Mouse (Mus musculus): Measurements from ENCODE around the gene Isy1. TPM values are rescaled to one million over a fixed set of nuclear protein-coding genes. Genes with fewer than 3 reads are reported as not detected.

Isy1 gene
- polyA plus RNA-seq, 1 experiment, result 38.3 TPM

GRCm38 (mm10) chr6:87807735-87808440 is 30.7 kb downstream of the Isy1 start:
- Histone ChIP-seq H3K4me3 (ENCODE audit: insufficient read depth, low read length) (no peak overlapping the region), H3K27ac (ENCODE audit: insufficient read depth, low read depth, low read length) (no peak overlapping the region; the same call in 1 of the 2 replicates), H3K4me1 (ENCODE audit: control insufficient read depth, insufficient read depth, low read length) (peaks cover 63% of the 10 kb centered on the region)
- TF ChIP-seq POLR2A (IDR thresholded peaks at IDR 0.05; ENCODE audit: borderline replicate concordance, low read depth, low read length) (no peak), CTCF (IDR thresholded peaks at IDR 0.05; ENCODE audit: low read depth, low read length) (no peak)

- peak overlapping the region; percentile 58 for H3K27ac ChIP-seq (ENCODE audit: insufficient read depth, low read depth, low read length)
- peaks cover 64% of the 10 kb centered on the region for H3K4me1 ChIP-seq (ENCODE audit: control insufficient read depth, insufficient read depth, low read length)
- TF ChIP-seq CTCF (IDR thresholded peaks at IDR 0.05; ENCODE audit: low read depth, low read length) (no peak), POLR2A (IDR thresholded peaks at IDR 0.05; ENCODE audit: borderline replicate concordance, low read depth, low read length) (no peak)
- no peak overlapping the region for H3K4me3 ChIP-seq (ENCODE audit: insufficient read depth, low read length)
These were observed 31.7 kb downstream of the Isy1 start for GRCm38 (mm10) chr6:87806857-87807256.

- no peak overlapping the region for H3K4me3 ChIP-seq (ENCODE audit: insufficient read depth, low read length)
- H3K4me1 ChIP-seq (ENCODE audit: control insufficient read depth, insufficient read depth, low read length), result peaks cover 64% of the 10 kb centered on the region
- H3K27ac ChIP-seq (ENCODE audit: insufficient read depth, low read depth, low read length), result peak overlapping the region; percentile 56
- TF ChIP-seq CTCF (IDR thresholded peaks at IDR 0.05; ENCODE audit: low read depth, low read length) (no peak), POLR2A (IDR thresholded peaks at IDR 0.05; ENCODE audit: borderline replicate concordance, low read depth, low read length) (no peak)
These were observed 32.6 kb downstream of the Isy1 start for GRCm38 (mm10) chr6:87806028-87806427.

- peak overlapping the region; percentile 56 for H3K27ac ChIP-seq (ENCODE audit: insufficient read depth, low read depth, low read length)
- H3K4me3 ChIP-seq (ENCODE audit: insufficient read depth, low read length), result no peak overlapping the region
- TF ChIP-seq POLR2A (IDR thresholded peaks at IDR 0.05; ENCODE audit: borderline replicate concordance, low read depth, low read length) (no peak), CTCF (IDR thresholded peaks at IDR 0.05; ENCODE audit: low read depth, low read length) (no peak)
- peaks cover 64% of the 10 kb centered on the region for H3K4me1 ChIP-seq (ENCODE audit: control insufficient read depth, insufficient read depth, low read length)
These were observed 33.1 kb downstream of the Isy1 start for GRCm38 (mm10) chr6:87805448-87805847.

GRCm38 (mm10) chr6:87804886-87805285 is 33.7 kb downstream of the Isy1 start:
- Histone ChIP-seq H3K27ac (ENCODE audit: insufficient read depth, low read depth, low read length) (no peak overlapping the region), H3K4me1 (ENCODE audit: control insufficient read depth, insufficient read depth, low read length) (peaks cover 59% of the 10 kb centered on the region), H3K4me3 (ENCODE audit: insufficient read depth, low read length) (no peak overlapping the region)
- TF ChIP-seq POLR2A (IDR thresholded peaks at IDR 0.05; ENCODE audit: borderline replicate concordance, low read depth, low read length) (no peak), CTCF (IDR thresholded peaks at IDR 0.05; ENCODE audit: low read depth, low read length) (no peak)

GRCm38 (mm10) chr6:87804036-87804435 is 34.6 kb downstream of the Isy1 start:
- no peak overlapping the region for H3K4me3 ChIP-seq (ENCODE audit: insufficient read depth, low read length)
- peaks cover 52% of the 10 kb centered on the region for H3K4me1 ChIP-seq (ENCODE audit: control insufficient read depth, insufficient read depth, low read length)
- no peak overlapping the region for H3K27ac ChIP-seq (ENCODE audit: insufficient read depth, low read depth, low read length)
- TF ChIP-seq POLR2A (IDR thresholded peaks at IDR 0.05; ENCODE audit: borderline replicate concordance, low read depth, low read length) (no peak), CTCF (IDR thresholded peaks at IDR 0.05; ENCODE audit: low read depth, low read length) (no peak)

GRCm38 (mm10) chr6:87802462-87802861 is 36.1 kb downstream of the Isy1 start:
- Histone ChIP-seq H3K27ac (ENCODE audit: insufficient read depth, low read depth, low read length) (no peak overlapping the region), H3K4me3 (ENCODE audit: insufficient read depth, low read length) (no peak overlapping the region), H3K4me1 (ENCODE audit: control insufficient read depth, insufficient read depth, low read length) (peaks cover 37% of the 10 kb centered on the region)
- no peak for TF ChIP-seq CTCF (IDR thresholded peaks at IDR 0.05; ENCODE audit: low read depth, low read length)
- no peak for TF ChIP-seq POLR2A (IDR thresholded peaks at IDR 0.05; ENCODE audit: borderline replicate concordance, low read depth, low read length)

- no peak overlapping the region for H3K27ac ChIP-seq (ENCODE audit: insufficient read depth, low read depth, low read length)
These were observed 39.0 kb downstream of the Isy1 start for GRCm38 (mm10) chr6:87799576-87799975.

GRCm38 (mm10) chr6:87797321-87797720 is 41.3 kb downstream of the Isy1 start:
- no peak for TF ChIP-seq CTCF (IDR thresholded peaks at IDR 0.05; ENCODE audit: low read depth, low read length)
- H3K4me1 ChIP-seq (ENCODE audit: control insufficient read depth, insufficient read depth, low read length), result peaks cover 5% of the 10 kb centered on the region
- no peak overlapping the region for H3K4me3 ChIP-seq (ENCODE audit: insufficient read depth, low read length)
- H3K27ac ChIP-seq (ENCODE audit: insufficient read depth, low read depth, low read length), result no peak overlapping the region

More at GRCm38 (mm10) chr6:87799576-87799975, 39.0 kb downstream of the Isy1 start:
- peaks cover 15% of the 10 kb centered on the region for H3K4me1 ChIP-seq (ENCODE audit: control insufficient read depth, insufficient read depth, low read length)
- no peak overlapping the region for H3K4me3 ChIP-seq (ENCODE audit: insufficient read depth, low read length)
- TF ChIP-seq CTCF (IDR thresholded peaks at IDR 0.05; ENCODE audit: low read depth, low read length) (no peak), POLR2A (IDR thresholded peaks at IDR 0.05; ENCODE audit: borderline replicate concordance, low read depth, low read length) (no peak)

- Histone ChIP-seq H3K4me3 (ENCODE audit: insufficient read depth, low read length) (no peak overlapping the region), H3K4me1 (ENCODE audit: control insufficient read depth, insufficient read depth, low read length) (peaks cover 2% of the 10 kb centered on the region; the same call in 1 of the 2 replicates), H3K27ac (ENCODE audit: insufficient read depth, low read depth, low read length) (no peak overlapping the region)
- no peak for TF ChIP-seq POLR2A (IDR thresholded peaks at IDR 0.05; ENCODE audit: borderline replicate concordance, low read depth, low read length)
- TF ChIP-seq CTCF (IDR thresholded peaks at IDR 0.05; ENCODE audit: low read depth, low read length), result no peak
These were observed 42.2 kb downstream of the Isy1 start for GRCm38 (mm10) chr6:87796251-87796880.
